Mouse (Mus musculus) c-Kit-positive CD71-positive TER-119-negative erythroid progenitor cells, embryonic 14.5 days (primary cell): ENCODE measurements around the gene Cdca4.
A peak's percentile ranks its signal among the peaks of the same experiment; 100 is the strongest.
"Not testable (repeated sequence)": the region's sequence is repeated elsewhere in the genome, so short reads cannot be mapped to it uniquely, and the experiment has no call there.

Experiments
- DNase-seq: peaks from one replicate; pipeline ENCODE4 v3.0.0-alpha.2; 2013; ENCODE audit warnings: low read depth

Gene Cdca4

GRCm38 (mm10) chr12:112822676-112823075 lies 6.5 kb downstream of the Cdca4 start:
- DNase-seq: no peak

DNA sequence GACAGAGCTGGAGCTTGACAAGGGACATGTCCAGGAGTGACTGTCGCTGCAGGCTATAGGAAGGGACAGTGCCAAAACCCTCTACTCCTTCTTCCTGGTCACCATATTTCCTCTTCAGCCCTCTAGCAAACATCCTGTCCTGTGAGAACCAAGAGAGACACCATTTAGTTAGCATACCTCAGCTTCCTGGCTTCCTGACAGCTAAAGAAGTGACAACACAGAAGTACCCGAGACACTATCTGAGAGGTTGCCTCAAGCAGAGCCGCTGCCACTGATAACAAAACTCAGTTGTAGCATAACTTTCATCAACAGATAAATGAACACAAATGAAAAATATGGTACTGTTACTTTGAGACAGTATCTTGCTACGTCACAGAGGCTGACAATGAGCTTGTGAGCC lies 7.2 kb downstream of the Cdca4 start:
- DNase-seq: no peak

DNA sequence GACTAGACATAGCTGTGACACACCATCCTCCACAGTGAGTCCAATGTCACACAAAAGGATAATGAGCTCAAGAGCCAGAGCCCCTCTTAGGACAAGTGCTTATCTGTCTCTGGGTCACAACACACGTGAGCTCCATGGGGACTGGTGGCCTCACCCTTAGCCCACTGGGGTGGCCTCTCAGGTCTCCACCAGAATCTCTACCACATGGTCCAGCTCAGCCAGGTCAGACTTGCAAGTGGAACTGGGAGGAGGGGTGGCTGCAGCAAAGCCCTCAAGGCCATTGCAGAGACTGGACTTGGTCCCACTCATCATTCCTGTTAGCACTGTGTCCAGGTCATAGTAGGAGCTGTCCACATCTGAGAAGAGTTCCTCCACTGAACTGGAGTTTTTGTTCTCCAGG lies 8.0 kb downstream of the Cdca4 start:
- no peak for DNase-seq

DNA sequence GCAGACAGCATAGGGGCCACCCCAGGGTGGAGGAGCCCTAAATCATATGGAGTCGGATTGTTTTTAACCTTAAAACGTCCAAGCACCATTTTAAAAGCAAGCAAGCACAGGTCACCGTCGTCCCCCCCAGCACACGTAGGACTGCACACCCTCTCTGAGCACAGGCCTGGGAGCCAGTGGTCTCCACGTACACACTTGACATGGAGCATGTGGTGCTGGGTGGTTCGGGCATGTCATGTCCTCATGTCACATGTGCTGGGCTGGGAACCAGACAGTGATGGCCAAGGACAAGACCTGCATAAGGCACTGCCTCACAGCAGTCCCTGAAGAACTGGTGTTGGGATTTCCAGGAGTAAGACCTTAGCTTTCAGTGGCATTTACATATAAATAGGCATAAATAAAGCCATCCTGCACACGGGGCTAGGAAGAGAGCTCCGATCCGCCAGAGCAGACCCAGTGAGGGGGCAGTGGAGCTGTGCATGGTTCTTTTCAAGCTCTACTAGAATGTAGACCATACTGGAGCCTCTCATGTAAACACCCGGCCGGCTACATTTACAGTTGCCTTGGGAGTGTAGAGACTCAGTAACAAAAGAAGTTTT lies 8.7 kb downstream of the Cdca4 start:
- no peak for DNase-seq

GRCm38 (mm10) chr12:112819057-112819662 lies 10.1 kb downstream of the Cdca4 start:
- no peak for DNase-seq

DNA sequence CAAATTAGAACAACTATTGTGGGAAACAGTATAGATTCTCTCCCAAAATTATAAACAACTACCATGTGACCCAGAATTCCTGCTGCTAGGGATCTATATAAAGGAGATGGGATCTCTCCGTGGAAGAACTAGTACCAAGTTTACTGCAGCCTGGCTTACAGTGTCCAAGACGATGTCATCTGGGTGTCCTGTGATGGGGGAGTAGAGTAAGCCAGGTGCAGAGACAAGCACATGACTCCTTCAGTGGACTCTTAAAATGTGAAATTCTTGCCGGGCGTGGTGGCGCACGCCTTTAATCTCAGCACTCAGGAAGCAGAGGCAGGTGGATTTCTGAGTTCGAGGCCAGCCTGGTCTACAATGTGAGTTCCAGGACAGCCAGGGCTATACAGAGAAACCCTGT lies 12.4 kb downstream of the Cdca4 start:
- not testable (repeated sequence) for DNase-seq

DNA sequence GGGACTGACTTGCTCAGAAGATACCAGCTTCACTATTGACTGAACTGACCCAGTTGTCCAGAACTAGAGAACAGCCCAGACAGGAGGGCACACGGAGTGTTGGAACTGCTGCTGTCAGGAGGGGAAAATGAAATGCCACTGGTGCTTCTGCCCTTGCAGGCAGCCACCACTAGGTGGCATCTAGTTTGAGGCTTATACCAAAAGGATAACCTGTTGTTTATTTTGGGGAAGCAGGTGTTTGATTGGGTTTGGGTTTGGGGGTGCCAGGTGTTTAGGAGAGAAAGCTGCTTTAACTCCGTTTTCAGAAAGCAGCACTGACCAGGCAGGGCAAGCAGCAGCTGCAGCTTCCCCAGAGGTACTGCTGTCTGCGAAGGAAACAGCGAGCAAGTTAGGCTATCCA lies 12.9 kb downstream of the Cdca4 start:
- no peak for DNase-seq

GRCm38 (mm10) chr12:112814682-112815470 lies 14.3 kb downstream of the Cdca4 start:
- no peak for DNase-seq

- DNase-seq: no peak
Measured at GRCm38 (mm10) chr12:112813370-112813769, 15.9 kb downstream of the Cdca4 start.

- DNase-seq: no peak
Measured at GRCm38 (mm10) chr12:112810092-112810885, 18.9 kb downstream of the Cdca4 start.

- DNase-seq: no peak
Measured at GRCm38 (mm10) chr12:112809641-112810040, 19.6 kb downstream of the Cdca4 start.

DNA sequence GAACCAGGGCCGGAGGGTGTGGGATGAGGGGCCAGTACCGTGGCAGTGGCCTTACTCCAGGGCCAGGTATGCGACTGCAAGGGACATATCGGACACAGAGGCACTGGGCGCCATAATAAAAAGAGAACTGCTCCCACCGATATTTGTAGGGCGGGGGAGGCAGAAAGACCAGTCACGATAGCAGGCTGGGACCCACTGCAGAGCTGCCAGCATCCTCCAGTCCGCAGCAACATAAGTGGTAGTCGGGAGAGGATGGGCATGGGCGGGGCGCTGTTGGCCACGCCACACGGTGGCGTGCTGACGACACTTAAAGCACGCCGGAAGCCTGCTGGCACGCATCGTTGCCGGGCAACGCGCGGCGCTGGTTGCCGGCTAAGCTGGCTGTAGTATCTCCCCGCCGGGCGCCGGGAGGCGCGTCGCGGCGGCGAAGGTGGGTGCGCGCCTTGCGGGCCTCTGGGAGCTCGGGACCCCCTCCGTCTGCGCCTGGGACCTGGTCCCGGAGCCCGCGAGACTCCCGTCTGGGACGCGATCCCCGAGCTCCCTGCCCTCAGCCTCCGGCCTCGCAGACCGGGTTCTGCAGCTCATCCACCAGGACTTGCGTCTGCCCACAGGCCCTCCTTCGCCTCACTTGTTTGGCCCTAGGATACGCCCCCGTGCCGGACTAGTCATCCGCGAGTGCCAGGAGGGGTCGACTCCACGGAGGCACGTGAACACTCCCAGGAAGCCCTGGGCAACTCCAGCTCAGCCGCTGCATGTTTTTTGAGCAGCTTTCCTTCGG lies 20.4 kb downstream of the Cdca4 start, which contains the start of gene Clba1:
TSS of gene Clba1 (plus strand) at position 351 of the 778 bp plus-strand sequence.
- peak; percentile 84 for DNase-seq

DNA sequence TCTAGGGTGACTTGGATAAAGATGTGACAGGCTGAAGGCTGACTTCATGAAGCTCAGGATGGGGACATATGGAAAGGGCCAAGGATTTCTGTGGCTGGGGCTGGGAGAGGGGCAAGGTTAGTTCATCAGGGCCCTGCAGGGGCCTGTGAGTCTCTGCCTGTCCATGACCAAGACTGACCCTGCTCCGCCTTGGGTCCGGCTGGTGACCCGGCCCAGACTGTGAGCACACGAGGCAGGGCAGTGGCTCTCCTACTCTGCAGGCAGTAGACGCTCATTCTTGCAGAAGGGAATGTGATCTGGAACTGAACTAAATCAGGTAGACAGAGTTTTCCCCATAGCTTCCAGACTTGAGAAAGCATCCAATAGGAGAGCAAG lies 21.0 kb downstream of the Cdca4 start:
- no peak for DNase-seq

DNA sequence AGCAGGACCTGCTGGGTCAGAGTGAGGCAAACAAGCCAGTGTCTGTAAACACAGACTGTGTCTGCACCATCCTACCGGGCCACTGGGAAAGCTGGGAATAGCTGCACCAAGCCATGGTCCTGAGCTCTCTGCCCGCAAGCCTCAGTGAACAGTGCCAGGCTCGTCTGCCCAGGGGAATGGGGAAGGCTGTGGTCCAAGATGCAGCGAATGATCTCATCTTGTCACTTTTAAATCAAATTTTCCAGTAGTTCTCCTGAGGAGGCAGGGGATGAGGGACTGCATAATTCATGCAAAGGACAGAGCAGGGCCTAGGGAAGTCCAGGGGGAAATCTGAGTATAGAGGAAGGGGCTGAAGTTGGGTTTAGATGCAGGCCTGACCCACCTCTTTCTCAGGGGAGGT lies 21.4 kb downstream of the Cdca4 start:
- DNase-seq: no peak

DNA sequence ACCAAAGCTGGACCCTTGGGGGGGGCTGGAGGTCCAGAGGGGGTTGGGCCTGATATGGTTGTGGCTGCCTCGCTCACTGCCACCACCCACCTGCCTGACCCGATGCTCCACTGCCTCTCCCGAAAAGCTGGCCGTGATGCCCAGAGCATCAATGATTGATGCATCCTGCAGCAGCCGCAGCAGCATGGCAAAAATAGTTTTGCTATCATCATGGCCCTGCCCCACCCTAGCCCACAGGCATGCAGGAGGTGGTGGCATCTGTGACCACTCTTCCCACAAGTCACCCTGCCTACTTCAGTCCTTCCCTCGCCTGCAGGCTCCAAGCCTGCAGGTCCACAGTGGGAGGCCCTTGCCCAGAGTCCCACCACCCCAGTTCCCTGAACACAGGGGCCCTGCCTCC lies 23.2 kb downstream of the Cdca4 start:
- DNase-seq: no peak

DNA sequence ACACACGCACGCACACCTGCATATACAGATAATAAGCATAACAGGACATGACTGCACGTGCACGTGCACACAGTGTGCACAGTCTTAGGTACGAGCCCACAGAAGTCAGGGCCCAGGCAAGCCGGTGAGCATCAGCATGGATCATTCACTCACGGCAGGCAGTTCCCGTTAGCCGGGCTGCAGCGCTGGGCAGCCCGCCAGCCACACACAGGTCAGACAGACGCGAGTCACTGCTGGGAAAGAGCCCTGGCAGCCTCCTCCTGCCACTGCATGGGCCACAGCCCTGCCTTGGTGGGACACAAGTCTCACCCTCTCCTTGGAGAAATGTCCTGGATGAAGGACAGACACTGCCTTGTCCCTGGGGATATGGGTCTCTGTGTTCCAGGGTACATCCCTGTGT lies 25.2 kb downstream of the Cdca4 start:
- DNase-seq: no peak

- DNase-seq: no peak
Measured at GRCm38 (mm10) chr12:112802917-112803316, 26.3 kb downstream of the Cdca4 start.

GRCm38 (mm10) chr12:112801864-112802846 lies 27.1 kb downstream of the Cdca4 start, which contains the start of gene Ahnak2:
Ahnak2 (minus strand) TSS chr12:112802657.
- DNase-seq: no peak

- peak; percentile 60 for DNase-seq
Measured at GRCm38 (mm10) chr12:112800476-112800875, 28.7 kb downstream of the Cdca4 start.

GRCm38 (mm10) chr12:112799237-112799970 lies 29.8 kb downstream of the Cdca4 start:
- no peak for DNase-seq
